Mouse (Mus musculus): ENCODE data around the gene Pcdh15. TPM values are rescaled to one million over a fixed set of nuclear protein-coding genes. Genes with fewer than 3 reads are reported as not detected.

Gene Pcdh15
- polyA plus RNA-seq, 2 experiments, result 1.0 TPM

DNA sequence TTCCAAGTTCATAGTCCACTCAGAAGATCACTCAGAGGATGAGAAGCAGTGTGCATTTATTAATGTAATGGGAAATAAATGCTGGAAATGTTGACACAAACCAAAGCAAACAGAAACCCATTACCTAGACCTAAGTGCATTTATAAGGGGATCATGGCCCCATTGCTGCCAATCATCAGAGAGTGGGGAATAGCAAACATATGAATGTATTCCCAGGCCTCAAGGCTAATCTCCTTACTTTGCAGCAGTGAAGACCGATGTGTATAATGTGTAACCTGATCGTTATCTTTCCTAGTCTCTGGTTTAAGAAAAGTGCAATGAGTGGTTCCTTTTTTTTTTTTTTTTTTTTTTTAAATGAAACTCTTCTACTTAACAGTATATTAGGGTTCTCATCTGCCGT, 745.9 kb downstream of the Pcdh15 start:
- no peak overlapping the region for H3K4me2 ChIP-seq (replicated peaks; ENCODE audit: low read depth, low read length, severe bottlenecking)
- no peak for ATAC-seq (ENCODE audit: low FRiP score, low read depth)
- no peak for TF ChIP-seq POLR2A (IDR thresholded peaks at IDR 0.05; ENCODE audit: borderline replicate concordance, extremely low read depth, insufficient read depth, insufficient read length)
- H3K9me3 ChIP-seq (ENCODE audit: control insufficient read depth, low read length), result no peaks in the 10 kb centered on the region
- H3K27me3 ChIP-seq (ENCODE audit: control insufficient read depth, insufficient read depth, low read length), result no peaks in the 10 kb centered on the region
- no peak overlapping the region for H3K4me3 ChIP-seq (replicated peaks; ENCODE audit: low read length)
- DNase-seq (ENCODE audit: low spot score), result no peak
- H3K9ac ChIP-seq (ENCODE audit: low read depth, low read length, severe bottlenecking), result no peak overlapping the region
- H3K4me1 ChIP-seq (ENCODE audit: control insufficient read depth, insufficient read depth, low read length), result no peaks in the 10 kb centered on the region
- 76% methylated on average over 3 of the region's 3 CpGs for WGBS
- no peaks in the 10 kb centered on the region for H3K36me3 ChIP-seq (ENCODE audit: control insufficient read depth, insufficient read depth, low read length)
- no peak overlapping the region for H3K27ac ChIP-seq (replicated peaks; ENCODE audit: low read depth, low read length)

- ATAC-seq (ENCODE audit: low FRiP score, low read depth) (no peak), DNase-seq (ENCODE audit: low spot score) (no peak)
- Histone ChIP-seq H3K4me1 (ENCODE audit: control insufficient read depth, insufficient read depth, low read length) (no peaks in the 10 kb centered on the region), H3K9me3 (ENCODE audit: control insufficient read depth, low read length) (no peaks in the 10 kb centered on the region), H3K9ac (ENCODE audit: low read depth, low read length, severe bottlenecking) (no peak overlapping the region), H3K36me3 (ENCODE audit: control insufficient read depth, insufficient read depth, low read length) (no peaks in the 10 kb centered on the region), H3K27ac (replicated peaks; ENCODE audit: low read depth, low read length) (no peak overlapping the region), H3K27me3 (ENCODE audit: control insufficient read depth, insufficient read depth, low read length) (no peaks in the 10 kb centered on the region), H3K4me2 (replicated peaks; ENCODE audit: low read depth, low read length, severe bottlenecking) (no peak overlapping the region), H3K4me3 (replicated peaks; ENCODE audit: low read length) (no peak overlapping the region)
- TF ChIP-seq POLR2A (IDR thresholded peaks at IDR 0.05; ENCODE audit: borderline replicate concordance, extremely low read depth, insufficient read depth, insufficient read length), result no peak
- WGBS, result 68% methylated on average over 4 of the region's 4 CpGs
Observed at GRCm38 (mm10) chr10:73862181-73862580, 763.0 kb downstream of the Pcdh15 start.

DNA sequence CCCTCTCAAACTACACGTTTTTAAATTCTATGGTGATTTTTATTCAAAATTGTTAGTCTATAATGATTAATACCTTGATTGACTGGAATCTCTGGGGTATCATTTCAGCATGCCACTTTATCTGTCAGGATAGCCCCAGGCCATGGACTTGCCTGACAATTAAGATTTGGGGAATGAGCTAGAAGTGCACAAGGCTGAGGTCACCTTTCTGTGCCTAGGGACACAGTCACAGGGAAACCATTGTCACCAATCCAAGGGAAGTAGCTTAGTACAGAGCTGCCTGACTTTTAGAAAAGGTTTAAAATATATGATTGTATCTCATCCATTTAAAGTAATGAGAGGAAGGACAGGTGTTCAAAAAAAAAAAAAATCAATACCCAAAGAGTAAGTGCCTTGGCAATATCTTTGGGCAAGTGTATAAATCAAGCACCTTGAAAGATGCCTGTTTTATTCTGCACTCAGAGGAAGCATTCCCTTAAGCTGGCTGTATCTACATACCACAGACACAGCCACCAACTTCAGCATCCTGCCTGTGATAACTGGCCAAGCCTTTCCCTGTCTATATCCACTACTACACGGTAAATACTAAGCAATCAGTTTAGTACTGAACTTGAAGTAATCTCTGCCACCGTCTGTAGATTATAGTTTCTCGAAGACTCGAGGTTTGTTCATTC, 779.0 kb downstream of the Pcdh15 start:
- H3K9me3 ChIP-seq (ENCODE audit: control insufficient read depth, low read length), result no peaks in the 10 kb centered on the region
- no peak overlapping the region for H3K4me2 ChIP-seq (replicated peaks; ENCODE audit: low read depth, low read length, severe bottlenecking)
- ATAC-seq (ENCODE audit: low FRiP score, low read depth) (no peak), DNase-seq (ENCODE audit: low spot score) (no peak)
- H3K9ac ChIP-seq (ENCODE audit: low read depth, low read length, severe bottlenecking), result no peak overlapping the region
- TF ChIP-seq POLR2A (IDR thresholded peaks at IDR 0.05; ENCODE audit: borderline replicate concordance, extremely low read depth, insufficient read depth, insufficient read length), result no peak
- H3K27ac ChIP-seq (replicated peaks; ENCODE audit: low read depth, low read length), result no peak overlapping the region
- H3K4me1 ChIP-seq (ENCODE audit: control insufficient read depth, insufficient read depth, low read length), result no peaks in the 10 kb centered on the region
- no peaks in the 10 kb centered on the region for H3K36me3 ChIP-seq (ENCODE audit: control insufficient read depth, insufficient read depth, low read length)
- no peak overlapping the region for H3K4me3 ChIP-seq (replicated peaks; ENCODE audit: low read length)
- 70% methylated on average over 5 of the region's 5 CpGs for WGBS
- no peaks in the 10 kb centered on the region for H3K27me3 ChIP-seq (ENCODE audit: control insufficient read depth, insufficient read depth, low read length)

GRCm38 (mm10) chr10:73878729-73879067, 779.6 kb downstream of the Pcdh15 start:
- Histone ChIP-seq H3K9ac (ENCODE audit: low read depth, low read length, severe bottlenecking) (no peak overlapping the region), H3K36me3 (ENCODE audit: control insufficient read depth, insufficient read depth, low read length) (no peaks in the 10 kb centered on the region), H3K4me3 (replicated peaks; ENCODE audit: low read length) (no peak overlapping the region), H3K4me2 (replicated peaks; ENCODE audit: low read depth, low read length, severe bottlenecking) (no peak overlapping the region), H3K9me3 (ENCODE audit: control insufficient read depth, low read length) (no peaks in the 10 kb centered on the region), H3K27ac (replicated peaks; ENCODE audit: low read depth, low read length) (no peak overlapping the region), H3K27me3 (ENCODE audit: control insufficient read depth, insufficient read depth, low read length) (no peaks in the 10 kb centered on the region), H3K4me1 (ENCODE audit: control insufficient read depth, insufficient read depth, low read length) (no peaks in the 10 kb centered on the region)
- ATAC-seq (ENCODE audit: low FRiP score, low read depth) (no peak), DNase-seq (ENCODE audit: low spot score) (no peak)
- 54% methylated on average over 4 of the region's 4 CpGs for WGBS
- no peak for TF ChIP-seq POLR2A (IDR thresholded peaks at IDR 0.05; ENCODE audit: borderline replicate concordance, extremely low read depth, insufficient read depth, insufficient read length)

DNA sequence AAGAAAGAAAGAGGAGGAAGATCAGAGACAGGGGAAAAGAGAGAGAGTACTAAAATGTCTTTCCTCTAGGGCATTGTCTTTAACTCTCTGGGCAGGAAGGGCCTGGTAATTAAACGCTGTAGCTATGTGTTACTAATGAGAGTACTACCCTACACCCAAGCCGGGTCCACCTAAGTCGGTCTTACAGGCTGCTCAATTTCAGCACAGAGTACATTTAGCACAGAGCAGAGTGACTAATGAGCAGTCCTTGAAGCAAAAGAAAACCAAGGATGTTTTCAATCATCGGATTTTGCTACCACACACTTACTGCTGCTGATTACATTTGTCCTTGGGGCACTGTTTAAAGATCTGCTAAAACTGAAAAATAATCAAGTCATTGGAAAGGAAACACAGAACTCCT, 788.6 kb downstream of the Pcdh15 start:
- TF ChIP-seq POLR2A (IDR thresholded peaks at IDR 0.05; ENCODE audit: borderline replicate concordance, extremely low read depth, insufficient read depth, insufficient read length), result no peak
- no peaks in the 10 kb centered on the region for H3K4me1 ChIP-seq (ENCODE audit: control insufficient read depth, insufficient read depth, low read length)
- no peaks in the 10 kb centered on the region for H3K27me3 ChIP-seq (ENCODE audit: control insufficient read depth, insufficient read depth, low read length)
- H3K36me3 ChIP-seq (ENCODE audit: control insufficient read depth, insufficient read depth, low read length), result no peaks in the 10 kb centered on the region
- H3K9ac ChIP-seq (ENCODE audit: low read depth, low read length, severe bottlenecking), result no peak overlapping the region
- 18% methylated on average over 4 of the region's 4 CpGs for WGBS
- DNase-seq (ENCODE audit: low spot score) (no peak), ATAC-seq (ENCODE audit: low FRiP score, low read depth) (no peak)
- no peak overlapping the region for H3K4me3 ChIP-seq (replicated peaks; ENCODE audit: low read length)
- H3K9me3 ChIP-seq (ENCODE audit: control insufficient read depth, low read length), result no peaks in the 10 kb centered on the region
- no peak overlapping the region for H3K4me2 ChIP-seq (replicated peaks; ENCODE audit: low read depth, low read length, severe bottlenecking)
- no peak overlapping the region for H3K27ac ChIP-seq (replicated peaks; ENCODE audit: low read depth, low read length)

GRCm38 (mm10) chr10:73892251-73892650, 793.1 kb downstream of the Pcdh15 start:
- no peaks in the 10 kb centered on the region for H3K9me3 ChIP-seq (ENCODE audit: control insufficient read depth, low read length)
- DNase-seq (ENCODE audit: low spot score) (no peak), ATAC-seq (ENCODE audit: low FRiP score, low read depth) (no peak)
- H3K4me2 ChIP-seq (replicated peaks; ENCODE audit: low read depth, low read length, severe bottlenecking), result no peak overlapping the region
- H3K36me3 ChIP-seq (ENCODE audit: control insufficient read depth, insufficient read depth, low read length), result no peaks in the 10 kb centered on the region
- no peak overlapping the region for H3K4me3 ChIP-seq (replicated peaks; ENCODE audit: low read length)
- H3K4me1 ChIP-seq (ENCODE audit: control insufficient read depth, insufficient read depth, low read length), result no peaks in the 10 kb centered on the region
- no peak overlapping the region for H3K27ac ChIP-seq (replicated peaks; ENCODE audit: low read depth, low read length)
- TF ChIP-seq POLR2A (IDR thresholded peaks at IDR 0.05; ENCODE audit: borderline replicate concordance, extremely low read depth, insufficient read depth, insufficient read length), result no peak
- H3K9ac ChIP-seq (ENCODE audit: low read depth, low read length, severe bottlenecking), result no peak overlapping the region
- WGBS, result 64% methylated on average over 4 of the region's 4 CpGs
- no peaks in the 10 kb centered on the region for H3K27me3 ChIP-seq (ENCODE audit: control insufficient read depth, insufficient read depth, low read length)

All from limb, embryonic 14.5 days (tissue).